Mouse (Mus musculus) neural tube, embryonic 13.5 days (tissue): ENCODE measurements around the gene Zc3h12d. TPM values are rescaled to one million over a fixed set of nuclear protein-coding genes. Genes with fewer than 3 reads are reported as not detected.

ENCODE experiments used
- ATAC-seq: fragments of 200-750 bp; cut with Nextera tagmentation; 2 replicates; pipeline ENCODE4 v1.8.0; 2017; ENCODE audit warnings: low read depth, mild to moderate bottlenecking, moderate TSS enrichment, moderate library complexity
- H3K27ac ChIP-seq: fragments of 300-500 bp; sonication (generic); replicated peaks from 2 replicates; pipeline ENCODE4 v1.5.1; 2015; ENCODE audit warnings: moderate library complexity, mild to moderate bottlenecking, inconsistent platforms
- H3K27me3 ChIP-seq: fragments of 300-500 bp; sonication (generic); 2 replicates; pipeline ENCODE4 v1.6.1; 2015; ENCODE audit warnings: mild to moderate bottlenecking, inconsistent platforms
- H3K36me3 ChIP-seq: fragments of 300-500 bp; sonication (generic); 2 replicates; pipeline ENCODE4 v1.6.1; 2015; ENCODE audit warnings: mild to moderate bottlenecking, inconsistent platforms
- H3K4me1 ChIP-seq: fragments of 300-500 bp; sonication (generic); replicated peaks from 2 replicates; pipeline ENCODE4 v1.6.1; 2015; ENCODE audit warnings: inconsistent platforms
- H3K4me2 ChIP-seq: fragments of 300-500 bp; sonication (generic); 2 replicates; pipeline ENCODE4 v1.6.1; 2015; ENCODE audit warnings: inconsistent platforms, mild to moderate bottlenecking, moderate library complexity
- H3K4me3 ChIP-seq: fragments of 300-500 bp; sonication (generic); 2 replicates; pipeline ENCODE4 v1.5.1; 2015; ENCODE audit warnings: mild to moderate bottlenecking, inconsistent platforms
- H3K9ac ChIP-seq: fragments of 300-500 bp; sonication (generic); 2 replicates; pipeline ENCODE4 v1.6.1; 2015; ENCODE audit warnings: moderate library complexity, mild to moderate bottlenecking, inconsistent platforms
- H3K9me3 ChIP-seq: fragments of 300-500 bp; sonication (generic); 2 replicates; pipeline ENCODE4 v1.6.1; 2016; ENCODE audit warnings: inconsistent platforms
- WGBS: fragments of 180-500 bp; shearing (Covaris S2); methylation state at CpG from one replicate; pipeline ENCODE4 v1.1.7; 2015; 5-methylcytosine and 5-hydroxymethylcytosine counted together
- polyA plus RNA-seq: library from polyadenylated mRNA; unstranded; fragments of >200 nt; fragmentation: Nextera tagmentation; extraction: Ambion mirVana; gene quantifications from 2 replicates; pipeline ENCODE4 v1.2.1, GENCODE M21; 2015

Zc3h12d gene
- polyA plus RNA-seq, 1 experiment from 2014 or later = 0.11 TPM

GRCm38 (mm10) chr10:7840785-7841184 is 8.5 kb downstream of the Zc3h12d start:
- H3K4me1 ChIP-seq = no peaks in the 10 kb centered on the region
- no peak overlapping the region for H3K27ac ChIP-seq
- no peak overlapping the region for H3K4me3 ChIP-seq
- H3K4me2 ChIP-seq = no peak overlapping the region
- H3K9ac ChIP-seq = no peak overlapping the region
- ATAC-seq = no peak
- H3K9me3 ChIP-seq = no peaks in the 10 kb centered on the region
- WGBS = 69% methylated on average over 3 of the region's 3 CpGs
- no peaks in the 10 kb centered on the region for H3K27me3 ChIP-seq
- no peaks in the 10 kb centered on the region for H3K36me3 ChIP-seq

GRCm38 (mm10) chr10:7841571-7842080 is 9.4 kb downstream of the Zc3h12d start:
- H3K9me3 ChIP-seq = no peaks in the 10 kb centered on the region
- no peak for ATAC-seq
- H3K4me1 ChIP-seq = no peaks in the 10 kb centered on the region
- no peak overlapping the region for H3K27ac ChIP-seq
- no peak overlapping the region for H3K9ac ChIP-seq
- H3K27me3 ChIP-seq = no peaks in the 10 kb centered on the region
- no peak overlapping the region for H3K4me2 ChIP-seq
- H3K36me3 ChIP-seq = no peaks in the 10 kb centered on the region
- WGBS = 78% methylated on average over 14 of the region's 14 CpGs
- no peak overlapping the region for H3K4me3 ChIP-seq

GRCm38 (mm10) chr10:7843181-7843580 is 10.9 kb downstream of the Zc3h12d start:
- no peak overlapping the region for H3K9ac ChIP-seq
- H3K27me3 ChIP-seq = no peaks in the 10 kb centered on the region
- no peak overlapping the region for H3K4me3 ChIP-seq
- H3K4me1 ChIP-seq = no peaks in the 10 kb centered on the region
- WGBS = 96% methylated on average over 4 of the region's 4 CpGs
- no peak overlapping the region for H3K27ac ChIP-seq
- ATAC-seq = no peak
- no peaks in the 10 kb centered on the region for H3K9me3 ChIP-seq
- no peaks in the 10 kb centered on the region for H3K36me3 ChIP-seq
- no peak overlapping the region for H3K4me2 ChIP-seq

GRCm38 (mm10) chr10:7844161-7844560 is 11.9 kb downstream of the Zc3h12d start:
- no peaks in the 10 kb centered on the region for H3K27me3 ChIP-seq
- WGBS = 79% methylated on average over 4 of the region's 4 CpGs
- H3K27ac ChIP-seq = no peak overlapping the region
- no peak overlapping the region for H3K4me3 ChIP-seq
- H3K4me1 ChIP-seq = no peaks in the 10 kb centered on the region
- no peak for ATAC-seq
- no peak overlapping the region for H3K9ac ChIP-seq
- H3K4me2 ChIP-seq = no peak overlapping the region
- H3K36me3 ChIP-seq = no peaks in the 10 kb centered on the region
- no peaks in the 10 kb centered on the region for H3K9me3 ChIP-seq

DNA sequence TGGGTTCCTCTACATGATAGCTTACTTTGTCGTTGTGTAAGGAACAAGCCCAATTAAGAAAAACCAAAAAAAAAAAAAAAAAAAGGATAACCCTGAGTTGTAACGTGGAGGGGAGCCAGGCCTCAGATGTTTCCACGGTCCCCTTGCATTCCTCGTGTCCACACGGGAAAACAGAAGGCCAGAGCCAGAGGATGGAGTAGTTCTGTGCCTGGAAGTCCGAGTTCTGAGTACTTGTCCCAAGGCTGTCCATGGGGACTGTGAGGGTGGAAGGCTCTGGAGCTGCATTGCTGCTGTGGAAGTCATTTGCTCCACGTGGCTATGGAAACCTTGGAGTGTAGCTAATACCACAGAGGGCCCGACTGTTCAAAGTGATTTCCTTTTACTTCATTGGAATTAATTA is 12.9 kb downstream of the Zc3h12d start:
- ATAC-seq = no peak
- WGBS = 81% methylated on average over 8 of the region's 8 CpGs
- H3K9me3 ChIP-seq = no peaks in the 10 kb centered on the region

DNA sequence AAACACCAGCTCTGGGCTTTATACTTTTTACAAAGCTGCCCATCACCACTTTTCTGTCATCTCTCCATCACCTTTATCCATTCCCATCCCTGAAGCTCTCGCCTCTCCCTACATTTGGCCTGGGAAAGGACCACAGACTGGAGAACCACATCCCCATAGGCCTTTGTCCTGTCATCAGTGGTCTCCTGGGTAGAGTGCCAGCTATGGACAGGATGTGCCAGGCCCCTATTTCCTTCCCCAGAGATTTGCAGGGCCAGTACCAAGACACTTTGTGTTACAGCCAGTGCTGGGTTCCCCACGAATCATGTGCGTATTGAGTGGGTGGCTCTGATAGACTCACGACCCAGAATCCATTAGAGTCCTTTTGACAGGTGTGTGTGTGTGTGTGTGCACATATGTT is 13.7 kb downstream of the Zc3h12d start:
- Histone ChIP-seq H3K27me3 (no peaks in the 10 kb centered on the region), H3K4me3 (no peak overlapping the region), H3K9ac (no peak overlapping the region), H3K27ac (no peak overlapping the region), H3K4me2 (no peak overlapping the region), H3K4me1 (no peaks in the 10 kb centered on the region), H3K36me3 (no peaks in the 10 kb centered on the region), H3K9me3 (no peaks in the 10 kb centered on the region)
- ATAC-seq = no peak
- 85% methylated on average over 4 of the region's 4 CpGs for WGBS

More for the DNA sequence above, 12.9 kb downstream of the Zc3h12d start:
- Histone ChIP-seq H3K4me3 (no peak overlapping the region), H3K9ac (no peak overlapping the region), H3K27ac (no peak overlapping the region), H3K36me3 (no peaks in the 10 kb centered on the region), H3K4me2 (no peak overlapping the region), H3K27me3 (no peaks in the 10 kb centered on the region), H3K4me1 (no peaks in the 10 kb centered on the region)

- no peaks in the 10 kb centered on the region for H3K4me1 ChIP-seq
- H3K4me3 ChIP-seq = no peak overlapping the region
- H3K27ac ChIP-seq = no peak overlapping the region
- H3K27me3 ChIP-seq = no peaks in the 10 kb centered on the region
- no peak for ATAC-seq
- no peak overlapping the region for H3K9ac ChIP-seq
- no peaks in the 10 kb centered on the region for H3K36me3 ChIP-seq
- no peak overlapping the region for H3K4me2 ChIP-seq
- H3K9me3 ChIP-seq = no peaks in the 10 kb centered on the region
- 81% methylated on average over 2 of the region's 2 CpGs for WGBS
Measured at GRCm38 (mm10) chr10:7847166-7847605, 14.9 kb downstream of the Zc3h12d start.

DNA sequence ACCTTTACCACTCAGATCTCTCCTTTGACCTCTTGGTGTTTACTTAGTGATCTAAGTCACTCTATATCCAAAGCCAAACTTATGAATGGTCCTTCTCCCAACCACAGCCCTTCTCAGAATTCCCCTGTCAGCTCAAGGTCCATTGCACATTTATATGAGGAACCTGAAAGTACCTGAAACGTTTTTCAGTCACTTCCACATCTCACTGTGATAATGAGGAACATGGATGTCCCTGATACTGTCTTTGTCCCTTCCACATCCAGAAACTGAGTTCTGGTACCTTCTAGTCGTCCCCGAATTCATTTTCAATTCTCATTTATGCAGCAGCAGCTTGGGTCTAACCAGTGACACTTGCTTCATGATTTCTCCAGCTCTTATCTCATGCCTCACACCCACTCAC is 19.6 kb downstream of the Zc3h12d start:
- ATAC-seq = no peak
- Histone ChIP-seq H3K4me1 (no peaks in the 10 kb centered on the region), H3K9ac (no peak overlapping the region), H3K4me3 (no peak overlapping the region), H3K27ac (no peak overlapping the region), H3K27me3 (no peaks in the 10 kb centered on the region), H3K36me3 (no peaks in the 10 kb centered on the region), H3K4me2 (no peak overlapping the region), H3K9me3 (no peaks in the 10 kb centered on the region)
- 72% methylated on average over 3 of the region's 3 CpGs for WGBS

DNA sequence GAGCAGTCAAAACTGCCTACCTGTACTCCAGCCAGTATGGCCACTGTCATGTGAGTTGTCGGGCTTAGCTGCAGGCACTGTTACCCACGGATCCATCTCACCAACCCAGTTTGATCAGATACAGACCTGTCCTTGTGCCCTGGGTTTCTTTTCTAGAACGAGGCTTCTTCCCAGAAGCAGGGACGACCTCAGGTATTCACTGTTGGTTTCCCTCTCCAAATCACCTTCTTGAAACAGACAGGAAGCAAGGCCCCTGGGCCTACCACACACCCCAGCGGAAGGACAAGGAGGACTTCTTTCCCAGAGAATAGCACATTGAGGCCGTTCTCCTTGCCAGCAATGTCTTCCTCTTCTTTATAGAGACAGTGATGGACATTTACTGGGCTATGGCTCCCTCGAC is 28.2 kb downstream of the Zc3h12d start:
- WGBS = 87% methylated on average over 7 of the region's 7 CpGs
- no peak for ATAC-seq
- no peaks in the 10 kb centered on the region for H3K4me1 ChIP-seq
- no peak overlapping the region for H3K9ac ChIP-seq
- no peaks in the 10 kb centered on the region for H3K9me3 ChIP-seq
- H3K4me3 ChIP-seq = no peak overlapping the region
- H3K4me2 ChIP-seq = no peak overlapping the region
- H3K27me3 ChIP-seq = no peaks in the 10 kb centered on the region
- H3K27ac ChIP-seq = no peak overlapping the region
- no peaks in the 10 kb centered on the region for H3K36me3 ChIP-seq

DNA sequence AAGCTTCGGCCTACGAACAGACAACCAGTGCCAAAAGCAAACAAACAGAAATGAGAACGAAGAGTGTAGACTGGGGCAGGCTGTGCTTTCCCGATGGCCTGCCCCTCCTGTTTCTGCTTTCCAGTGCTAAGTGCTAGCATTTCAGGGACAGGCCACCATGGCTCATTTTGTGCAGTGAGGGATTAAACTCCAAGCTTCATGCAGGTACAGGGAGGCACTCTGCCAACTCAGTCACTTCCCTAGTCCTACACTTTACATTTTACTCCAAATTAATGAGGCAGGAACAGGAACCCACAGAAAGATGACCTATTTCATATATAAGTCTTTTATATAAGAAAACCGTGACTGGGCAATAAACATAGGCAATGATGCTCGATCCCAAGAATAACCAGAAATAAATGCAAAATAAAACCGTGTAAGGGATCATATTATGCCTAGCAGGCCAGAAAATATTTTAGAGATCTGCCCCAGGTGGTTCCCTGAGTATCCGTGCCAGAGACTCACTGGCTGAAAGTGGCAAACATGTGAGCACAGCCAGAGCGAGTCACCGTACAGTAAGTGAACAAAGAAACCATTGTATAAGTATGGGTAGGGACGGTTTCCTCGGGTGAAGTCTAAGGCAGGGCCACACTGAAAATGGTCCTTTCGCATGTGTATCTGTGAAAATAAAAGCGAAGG is 29.1 kb downstream of the Zc3h12d start:
- Histone ChIP-seq H3K4me2 (no peak overlapping the region), H3K36me3 (no peaks in the 10 kb centered on the region), H3K9ac (no peak overlapping the region), H3K4me3 (no peak overlapping the region), H3K27me3 (peaks cover under 1% of the 10 kb centered on the region; the same call in 1 of the 2 replicates), H3K9me3 (no peaks in the 10 kb centered on the region), H3K27ac (no peak overlapping the region), H3K4me1 (no peaks in the 10 kb centered on the region)
- ATAC-seq = no peak
- WGBS = 81% methylated on average over 14 of the region's 14 CpGs

GRCm38 (mm10) chr10:7861937-7862657 is 29.8 kb downstream of the Zc3h12d start:
- Histone ChIP-seq H3K4me2 (no peak overlapping the region), H3K4me1 (peaks cover 2% of the 10 kb centered on the region), H3K9me3 (no peaks in the 10 kb centered on the region), H3K9ac (no peak overlapping the region), H3K27ac (no peak overlapping the region), H3K4me3 (no peak overlapping the region), H3K36me3 (no peaks in the 10 kb centered on the region), H3K27me3 (peaks cover 7% of the 10 kb centered on the region)
- no peak for ATAC-seq
- WGBS = 91% methylated on average over 25 of the region's 25 CpGs

DNA sequence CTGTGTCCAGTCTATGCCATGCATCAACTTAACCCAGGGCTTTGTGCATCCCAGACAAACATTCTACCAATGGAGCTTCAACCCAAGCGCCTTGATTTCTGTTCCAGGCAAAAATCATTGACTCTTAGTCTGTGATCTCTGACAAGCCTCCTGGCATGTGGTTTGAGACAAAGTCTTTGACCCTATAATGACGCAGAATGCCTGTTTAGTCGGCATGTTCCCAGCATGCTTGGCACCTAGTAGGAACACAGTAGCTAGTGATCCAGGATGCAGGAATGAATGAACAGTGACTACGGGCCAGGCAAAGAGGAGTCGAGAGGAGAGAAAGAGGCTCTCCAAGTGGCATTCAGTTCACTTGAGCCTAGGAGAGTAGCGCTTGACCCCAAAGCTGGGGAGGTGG is 31.1 kb downstream of the Zc3h12d start:
- peaks cover 18% of the 10 kb centered on the region for H3K27me3 ChIP-seq
- no peaks in the 10 kb centered on the region for H3K36me3 ChIP-seq

More for the DNA sequence above, 31.1 kb downstream of the Zc3h12d start:
- Histone ChIP-seq H3K9ac (no peak overlapping the region), H3K4me3 (no peak overlapping the region), H3K4me1 (peaks cover 8% of the 10 kb centered on the region), H3K9me3 (no peaks in the 10 kb centered on the region), H3K27ac (no peak overlapping the region), H3K4me2 (no peak overlapping the region)
- no peak for ATAC-seq
- 94% methylated on average over 6 of the region's 6 CpGs for WGBS
